Mouse (Mus musculus) C2C12 (cell line): Measurements from ENCODE around the gene Syn3.

ENCODE experiments used
- CTCF ChIP-seq: IDR thresholded peaks from one replicate; pipeline ENCODE4 v1.5.1; 2011; ENCODE audit not compliant: control insufficient read depth, insufficient read depth, insufficient read length
- MAX ChIP-seq: IDR thresholded peaks from one replicate; pipeline ENCODE4 v1.6.1; 2011; ENCODE audit warnings: mild to moderate bottlenecking, control low read depth
- USF1 ChIP-seq: IDR thresholded peaks from one replicate; pipeline ENCODE4 v1.6.1; 2011; ENCODE audit warnings: low read depth, mild to moderate bottlenecking, control low read depth, moderate library complexity

GRCm38 (mm10) chr10:86300293-86301116 lies 198.2 kb downstream of the Syn3 start, which contains the start of gene Timp3:
- TF ChIP-seq CTCF (no peak), USF1 (no peak), MAX (peak; percentile 42)
